Mouse (Mus musculus) liver, embryonic 11.5 days (tissue): ENCODE results near the gene Bag2. TPM values are rescaled to one million over a fixed set of nuclear protein-coding genes. Genes with fewer than 3 reads are reported as not detected.
A peak's percentile ranks its signal among the peaks of the same experiment; 100 is the strongest.

Source experiments
- ATAC-seq: fragments of 200-750 bp; cut with Nextera tagmentation; replicated peaks from 2 replicates; pipeline ENCODE4 v1.8.0; 2017; ENCODE audit warnings: moderate number of reproducible peaks, mild to moderate bottlenecking, moderate TSS enrichment, moderate library complexity; ENCODE audit not compliant: low FRiP score
- DNase-seq: peaks from one replicate; pipeline ENCODE4 v3.0.0-alpha.2; 2017; ENCODE audit warnings: low spot score
- H3K27ac ChIP-seq: fragments of 300-500 bp; sonication (generic); 2 replicates; pipeline ENCODE4 v1.5.1; 2014; ENCODE audit warnings: mild to moderate bottlenecking, low read depth, low read length, control low read depth
- H3K27me3 ChIP-seq: fragments of 300-500 bp; sonication (generic); replicated peaks from 2 replicates; pipeline ENCODE4 v1.6.1; 2014; ENCODE audit warnings: low read length, mixed read lengths; ENCODE audit not compliant: control insufficient read depth, insufficient read depth
- H3K36me3 ChIP-seq: fragments of 300-500 bp; sonication (generic); 2 replicates; pipeline ENCODE4 v1.6.1; 2014; ENCODE audit warnings: mild to moderate bottlenecking, low read length, moderate library complexity, mixed read lengths; ENCODE audit not compliant: control insufficient read depth, insufficient read depth
- H3K4me1 ChIP-seq: fragments of 300-500 bp; sonication (generic); replicated peaks from 2 replicates; pipeline ENCODE4 v1.6.1; 2014; ENCODE audit warnings: low read length, mixed read lengths; ENCODE audit not compliant: control insufficient read depth, insufficient read depth
- H3K4me2 ChIP-seq: fragments of 300-500 bp; sonication (generic); 2 replicates; pipeline ENCODE4 v1.6.1; 2014; ENCODE audit warnings: mild to moderate bottlenecking, control low read depth, moderate library complexity
- H3K4me3 ChIP-seq: fragments of 300-500 bp; sonication (generic); 2 replicates; pipeline ENCODE4 v1.5.1; 2014; ENCODE audit warnings: low read depth, low read length, control low read depth
- H3K9ac ChIP-seq: fragments of 300-500 bp; sonication (generic); 2 replicates; pipeline ENCODE4 v1.6.1; 2014; ENCODE audit warnings: low read depth, low read length, control low read depth
- H3K9me3 ChIP-seq: fragments of 300-500 bp; sonication (generic); 2 replicates; pipeline ENCODE4 v1.6.1; 2016; ENCODE audit warnings: low read length, inconsistent platforms, mixed read lengths; ENCODE audit not compliant: control insufficient read depth
- WGBS: fragments of 180-500 bp; shearing (Covaris S2); extraction: QIAGEN DNeasy Blood & Tissue Kit; methylation state at CpG from one replicate; pipeline ENCODE4 v1.1.7; 2014; 5-methylcytosine and 5-hydroxymethylcytosine counted together
- polyA plus RNA-seq: library from polyadenylated mRNA; unstranded; fragments of >200 nt; fragmentation: Nextera tagmentation; extraction: Ambion mirVana; gene quantifications from 2 replicates; pipeline ENCODE4 v1.2.1, GENCODE M21; 2014

The Bag2 gene
- polyA plus RNA-seq, 1 experiment from 2014 or later: 103 TPM

GRCm38 (mm10) chr1:33721020-33721419 is 36.6 kb downstream of the Bag2 start:
- Histone ChIP-seq H3K4me3 (no peak overlapping the region), H3K27me3 (no peaks in the 10 kb centered on the region), H3K9me3 (no peaks in the 10 kb centered on the region), H3K36me3 (peaks cover 12% of the 10 kb centered on the region; the same call in 1 of the 2 replicates), H3K27ac (no peak overlapping the region), H3K4me1 (peaks cover 4% of the 10 kb centered on the region; the same call in 1 of the 2 replicates), H3K4me2 (peak overlapping the region; percentile 85), H3K9ac (no peak overlapping the region)
- DNase-seq (no peak), ATAC-seq (no peak)
- 78% methylated on average over 7 of the region's 7 CpGs for WGBS

DNA sequence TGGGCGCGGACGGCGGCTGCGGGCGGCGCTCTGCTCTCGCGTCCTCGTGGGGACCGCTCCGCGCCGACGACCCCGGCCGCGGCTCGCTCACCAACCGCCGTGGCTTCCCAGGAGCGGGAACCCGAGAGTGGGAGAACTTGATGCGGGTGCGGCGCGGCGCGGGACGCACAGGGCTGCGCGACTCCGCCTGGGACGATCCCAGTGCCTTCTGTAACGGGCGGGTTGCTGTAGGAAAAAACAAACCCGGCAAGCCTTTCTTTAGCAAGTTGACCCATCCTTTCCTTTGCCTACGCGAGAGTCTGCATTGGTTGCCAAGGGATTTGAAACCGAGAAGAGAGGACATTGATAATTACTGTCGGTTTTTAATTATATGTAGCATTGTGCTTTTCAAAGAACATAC is 37.4 kb downstream of the Bag2 start:
- DNase-seq (no peak), ATAC-seq (no peak; the same call in 1 of the 2 replicates)
- Histone ChIP-seq H3K27me3 (no peaks in the 10 kb centered on the region), H3K9me3 (no peaks in the 10 kb centered on the region), H3K9ac (peak overlapping the region; percentile 79), H3K4me3 (peak overlapping the region; percentile 84), H3K4me2 (peak overlapping the region; percentile 85), H3K36me3 (peaks cover 11% of the 10 kb centered on the region; the same call in 1 of the 2 replicates), H3K27ac (peak overlapping the region; percentile 64), H3K4me1 (peaks cover 4% of the 10 kb centered on the region; the same call in 1 of the 2 replicates)
- WGBS: under 1% methylated on average over 41 of the region's 41 CpGs

DNA sequence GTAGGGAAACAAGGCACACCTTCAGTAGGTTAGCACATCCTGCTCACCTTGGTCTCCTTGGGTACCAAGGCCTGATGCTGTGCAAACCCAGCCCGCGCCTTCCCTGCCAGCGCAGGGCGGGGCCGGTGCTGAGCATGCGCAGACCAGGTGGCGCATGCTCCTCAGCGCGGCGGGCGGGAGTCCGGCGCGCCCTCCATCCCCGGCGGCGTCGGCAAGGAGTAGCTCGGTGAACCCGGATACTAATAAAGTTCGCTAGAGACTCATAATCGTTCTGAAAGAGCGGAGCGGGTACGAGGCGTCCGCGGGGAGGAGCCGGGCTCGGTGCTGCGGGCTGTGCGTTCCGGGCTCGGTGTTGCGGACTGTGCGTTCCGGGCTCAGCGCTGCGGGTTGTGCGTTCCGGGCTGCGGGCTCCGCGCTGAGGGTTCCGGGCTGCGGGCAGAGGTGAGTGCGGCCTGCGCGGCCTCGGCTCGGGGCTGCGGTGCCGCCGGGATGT is 37.8 kb downstream of the Bag2 start, which contains the start of gene Rab23:
Rab23 (plus strand) TSS at position 155 of the 493 bp plus-strand sequence.
- Histone ChIP-seq H3K27ac (peak within 1 kb of the TSS; percentile 64), H3K9ac (peak within 1 kb of the TSS; percentile 79), H3K4me1 (peaks cover 4% of the 10 kb centered on the region; the same call in 1 of the 2 replicates), H3K4me2 (peak within 1 kb of the TSS; percentile 85), H3K36me3 (peaks cover 8% of the 10 kb centered on the region; the same call in 1 of the 2 replicates), H3K4me3 (peak within 1 kb of the TSS; percentile 84), H3K27me3 (no peaks in the 10 kb centered on the region), H3K9me3 (no peaks in the 10 kb centered on the region)
- under 1% methylated on average over 54 of the region's 54 CpGs for WGBS
- ATAC-seq (peak; percentile 92), DNase-seq (peak; percentile 82)

DNA sequence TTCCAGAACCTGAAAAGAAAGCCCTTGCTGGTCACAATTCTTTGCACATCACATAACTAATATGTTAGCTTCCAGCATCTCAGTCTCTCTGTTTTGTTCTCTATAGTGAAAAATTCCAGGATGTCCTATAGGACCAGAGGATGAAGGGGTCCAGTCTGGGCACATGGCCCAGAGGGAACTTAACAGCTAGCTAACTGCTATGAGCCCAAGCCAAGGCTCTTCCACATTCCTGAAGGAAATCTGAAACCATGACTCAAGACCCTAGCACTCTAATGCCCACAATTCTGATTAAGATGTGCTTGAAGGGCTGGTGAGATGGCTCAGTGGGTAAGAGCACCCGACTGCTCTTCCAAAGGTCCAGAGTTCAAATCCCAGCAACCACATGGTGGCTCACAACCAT is 40.0 kb downstream of the Bag2 start:
- Histone ChIP-seq H3K4me3 (no peak overlapping the region), H3K27ac (no peak overlapping the region), H3K27me3 (no peaks in the 10 kb centered on the region; the same call in 1 of the 2 replicates), H3K9me3 (no peaks in the 10 kb centered on the region), H3K9ac (no peak overlapping the region), H3K36me3 (peaks cover 6% of the 10 kb centered on the region; the same call in 1 of the 2 replicates), H3K4me2 (no peak overlapping the region), H3K4me1 (peaks cover 4% of the 10 kb centered on the region; the same call in 1 of the 2 replicates)
- ATAC-seq (no peak), DNase-seq (no peak)
- 79% methylated on average over 1 of the region's 1 CpGs for WGBS

GRCm38 (mm10) chr1:33714796-33715195 is 42.8 kb downstream of the Bag2 start:
- no peak overlapping the region for H3K9ac ChIP-seq
- 9% methylated on average over 10 of the region's 10 CpGs for WGBS
- H3K4me2 ChIP-seq: no peak overlapping the region
- no peaks in the 10 kb centered on the region for H3K4me1 ChIP-seq
- H3K9me3 ChIP-seq: no peaks in the 10 kb centered on the region
- H3K36me3 ChIP-seq: no peaks in the 10 kb centered on the region
- H3K4me3 ChIP-seq: no peak overlapping the region
- no peak overlapping the region for H3K27ac ChIP-seq
- ATAC-seq (no peak), DNase-seq (no peak)
- no peaks in the 10 kb centered on the region; the same call in 1 of the 2 replicates for H3K27me3 ChIP-seq

GRCm38 (mm10) chr1:33712026-33712425 is 45.6 kb downstream of the Bag2 start:
- DNase-seq: no peak
- H3K36me3 ChIP-seq: no peaks in the 10 kb centered on the region
- no peak overlapping the region for H3K4me3 ChIP-seq
- H3K27me3 ChIP-seq: no peaks in the 10 kb centered on the region; the same call in 1 of the 2 replicates
- no peak overlapping the region for H3K27ac ChIP-seq
- WGBS: 81% methylated on average over 5 of the region's 5 CpGs
- H3K4me1 ChIP-seq: no peaks in the 10 kb centered on the region
- H3K9me3 ChIP-seq: no peaks in the 10 kb centered on the region
- ATAC-seq: no peak
- H3K9ac ChIP-seq: no peak overlapping the region
- no peak overlapping the region for H3K4me2 ChIP-seq

GRCm38 (mm10) chr1:33709615-33710014 is 48.0 kb downstream of the Bag2 start:
- Histone ChIP-seq H3K9ac (no peak overlapping the region), H3K4me3 (no peak overlapping the region), H3K27ac (no peak overlapping the region), H3K9me3 (no peaks in the 10 kb centered on the region), H3K4me2 (no peak overlapping the region), H3K4me1 (no peaks in the 10 kb centered on the region), H3K27me3 (no peaks in the 10 kb centered on the region; the same call in 1 of the 2 replicates), H3K36me3 (no peaks in the 10 kb centered on the region)
- DNase-seq (no peak), ATAC-seq (peak; percentile 53)
- 44% methylated on average over 2 of the region's 2 CpGs for WGBS

DNA sequence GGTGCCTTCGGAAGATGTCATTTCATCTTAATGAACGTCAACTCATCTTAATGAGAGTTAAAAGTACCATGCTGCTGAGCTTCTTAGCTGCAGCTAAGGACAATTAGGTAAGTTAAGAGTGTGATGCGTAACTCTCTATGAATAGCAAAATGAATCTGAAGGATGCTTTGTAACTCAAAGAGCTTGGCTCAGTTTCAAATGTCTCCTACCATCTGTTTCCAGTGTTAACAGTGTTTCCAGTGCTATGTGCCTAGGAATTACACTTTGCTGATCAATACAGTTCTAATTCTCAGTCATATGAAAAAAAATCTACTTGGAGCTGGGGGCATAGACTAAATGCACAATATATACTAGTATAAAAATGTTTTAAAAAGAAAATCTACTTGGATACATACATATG is 56.4 kb downstream of the Bag2 start:
- no peak for DNase-seq
- Histone ChIP-seq H3K9ac (no peak overlapping the region), H3K27ac (no peak overlapping the region), H3K4me2 (no peak overlapping the region), H3K9me3 (no peaks in the 10 kb centered on the region), H3K4me1 (no peaks in the 10 kb centered on the region), H3K27me3 (no peaks in the 10 kb centered on the region), H3K36me3 (no peaks in the 10 kb centered on the region), H3K4me3 (no peak overlapping the region)
- WGBS: 83% methylated on average over 3 of the region's 3 CpGs
- no peak for ATAC-seq

DNA sequence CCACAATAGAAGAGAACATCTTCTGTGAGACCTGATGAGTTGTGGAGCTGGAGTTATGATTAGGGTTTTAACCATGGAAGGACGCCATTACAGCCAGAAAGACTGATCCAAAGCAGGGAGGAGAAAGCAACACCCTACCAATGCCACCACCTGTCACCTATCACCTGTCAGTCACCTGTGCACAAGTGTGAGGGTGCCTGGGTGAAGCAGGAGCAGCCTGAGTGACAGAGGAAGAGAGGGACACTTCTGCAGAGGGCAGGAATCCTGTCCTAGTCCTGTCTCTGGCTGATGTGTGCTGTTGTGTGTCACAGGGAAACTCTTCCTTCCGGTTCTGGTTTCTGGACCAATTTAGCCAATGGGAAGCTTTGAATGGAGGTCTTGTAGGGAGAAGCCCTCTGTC is 61.6 kb downstream of the Bag2 start:
- no peak overlapping the region for H3K27ac ChIP-seq
- no peak for ATAC-seq
- WGBS: 69% methylated on average over 2 of the region's 2 CpGs

More for the DNA sequence above, 61.6 kb downstream of the Bag2 start:
- Histone ChIP-seq H3K9me3 (no peaks in the 10 kb centered on the region), H3K36me3 (no peaks in the 10 kb centered on the region), H3K4me1 (no peaks in the 10 kb centered on the region), H3K4me3 (no peak overlapping the region), H3K4me2 (no peak overlapping the region), H3K27me3 (no peaks in the 10 kb centered on the region), H3K9ac (no peak overlapping the region)
- no peak for DNase-seq
